Mouse (Mus musculus) midbrain, embryonic 13.5 days (tissue): Measurements from ENCODE around the gene Scand1. TPM values are rescaled to one million over a fixed set of nuclear protein-coding genes. Genes with fewer than 3 reads are reported as not detected.

ENCODE experiments used
- ATAC-seq: fragments of 200-750 bp; cut with Nextera tagmentation; 2 replicates; pipeline ENCODE4 v1.8.0; 2017; ENCODE audit warnings: mild to moderate bottlenecking, moderate TSS enrichment, moderate library complexity
- H3K27ac ChIP-seq: fragments of 300-500 bp; sonication (generic); 2 replicates; pipeline ENCODE4 v1.5.1; 2015; ENCODE audit warnings: inconsistent platforms, mild to moderate bottlenecking, moderate library complexity
- H3K27me3 ChIP-seq: fragments of 300-500 bp; sonication (generic); 2 replicates; pipeline ENCODE4 v1.6.1; 2015; ENCODE audit warnings: mild to moderate bottlenecking, inconsistent platforms
- H3K36me3 ChIP-seq: fragments of 300-500 bp; sonication (generic); 2 replicates; pipeline ENCODE4 v1.6.1; 2015; ENCODE audit warnings: mild to moderate bottlenecking, inconsistent platforms
- H3K4me1 ChIP-seq: fragments of 300-500 bp; sonication (generic); replicated peaks from 2 replicates; pipeline ENCODE4 v1.6.1; 2015; ENCODE audit warnings: inconsistent platforms
- H3K4me2 ChIP-seq: fragments of 300-500 bp; sonication (generic); replicated peaks from 2 replicates; pipeline ENCODE4 v1.6.1; 2015; ENCODE audit warnings: moderate library complexity, mild to moderate bottlenecking, inconsistent platforms
- H3K4me3 ChIP-seq: fragments of 300-500 bp; sonication (generic); replicated peaks from 2 replicates; pipeline ENCODE4 v1.5.1; 2015; ENCODE audit warnings: mild to moderate bottlenecking, inconsistent platforms
- H3K9ac ChIP-seq: fragments of 300-500 bp; sonication (generic); replicated peaks from 2 replicates; pipeline ENCODE4 v1.6.1; 2015; ENCODE audit warnings: mild to moderate bottlenecking, inconsistent platforms
- H3K9me3 ChIP-seq: fragments of 300-500 bp; sonication (generic); 2 replicates; pipeline ENCODE4 v1.6.1; 2016; ENCODE audit warnings: mild to moderate bottlenecking, inconsistent platforms
- WGBS: fragments of 180-500 bp; shearing (Covaris S2); methylation state at CpG from one replicate; pipeline ENCODE4 v1.1.7; 2015; 5-methylcytosine and 5-hydroxymethylcytosine counted together
- polyA plus RNA-seq: library from polyadenylated mRNA; unstranded; fragments of >200 nt; fragmentation: Nextera tagmentation; extraction: Ambion mirVana; gene quantifications from 2 replicates; pipeline ENCODE4 v1.2.1, GENCODE M21; 2015

Gene Scand1
- 82.2 and 99.1 TPM in 2 replicates for polyA plus RNA-seq

- Histone ChIP-seq H3K9me3 (no peaks in the 10 kb centered on the region), H3K4me1 (peaks cover 17% of the 10 kb centered on the region), H3K9ac (peak within 1 kb of the TSS; percentile 96), H3K4me3 (peak within 1 kb of the TSS; percentile 92), H3K36me3 (peaks cover 9% of the 10 kb centered on the region; the same call in 1 of the 2 replicates), H3K27ac (peak within 1 kb of the TSS; percentile 98), H3K4me2 (peak within 1 kb of the TSS; percentile 86), H3K27me3 (no peaks in the 10 kb centered on the region)
- peak; percentile 95 for ATAC-seq
- 0% methylated on average over 49 of the region's 49 CpGs for WGBS
Observed at GRCm38 (mm10) chr2:156312297-156312897, at the start of gene Scand1, which contains the start of gene Cnbd2. Gene Scand1 (minus strand): TSS chr2:156312704. Gene Cnbd2 (plus strand): TSS chr2:156312299.

DNA sequence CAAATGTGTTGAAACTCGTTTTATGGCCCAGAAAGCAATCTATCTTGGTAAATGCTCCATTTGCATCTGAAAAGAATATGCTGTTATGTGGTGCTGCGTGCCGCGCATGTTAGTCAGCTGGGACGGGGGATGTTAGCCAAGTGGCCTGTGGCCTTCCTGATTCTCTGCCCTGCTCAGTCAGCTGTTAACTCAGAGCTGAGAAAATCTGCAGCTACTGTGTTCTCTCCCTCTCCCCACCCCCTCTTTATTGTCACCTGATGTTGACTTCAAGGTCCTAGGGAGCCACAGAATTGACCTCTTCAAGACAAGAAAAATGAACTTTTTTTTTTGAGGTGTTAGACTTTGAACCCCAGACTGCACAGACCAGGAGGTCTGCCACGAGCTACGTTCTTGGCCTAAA, 43.5 kb upstream of the Scand1 start:
- 48% methylated on average over 7 of the region's 7 CpGs for WGBS
- no peaks in the 10 kb centered on the region for H3K27me3 ChIP-seq
- no peaks in the 10 kb centered on the region for H3K36me3 ChIP-seq
- H3K4me2 ChIP-seq, result no peak overlapping the region
- H3K27ac ChIP-seq, result no peak overlapping the region
- no peaks in the 10 kb centered on the region for H3K9me3 ChIP-seq
- no peak for ATAC-seq
- no peak overlapping the region for H3K4me3 ChIP-seq
- no peak overlapping the region for H3K9ac ChIP-seq
- H3K4me1 ChIP-seq, result peaks cover 12% of the 10 kb centered on the region; the same call in 1 of the 2 replicates

DNA sequence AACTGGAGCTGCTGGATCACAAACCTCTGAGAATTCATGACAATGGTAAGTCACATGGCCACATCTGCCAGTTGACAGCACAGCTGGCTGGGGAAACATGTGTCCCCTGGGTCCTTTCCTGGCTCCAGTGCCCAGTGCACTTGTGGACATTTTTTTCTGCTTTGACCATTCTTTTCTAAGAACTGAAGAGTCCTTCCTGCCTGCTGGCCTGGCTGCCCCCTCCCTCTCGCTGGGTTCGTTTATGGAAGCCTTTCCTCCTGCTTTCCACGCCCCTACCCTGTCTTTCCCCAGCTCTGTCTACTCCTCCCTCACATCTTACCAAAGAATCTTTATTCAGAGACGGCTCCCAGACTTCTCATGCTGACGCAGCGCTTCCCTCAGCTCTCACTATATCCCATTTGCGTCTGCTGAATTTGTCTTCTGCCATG, 40.8 kb upstream of the Scand1 start:
- 55% methylated on average over 7 of the region's 7 CpGs for WGBS
- Histone ChIP-seq H3K9me3 (no peaks in the 10 kb centered on the region), H3K4me2 (no peak overlapping the region), H3K27ac (no peak overlapping the region), H3K36me3 (no peaks in the 10 kb centered on the region), H3K27me3 (no peaks in the 10 kb centered on the region), H3K4me3 (no peak overlapping the region), H3K4me1 (peaks cover 12% of the 10 kb centered on the region; the same call in 1 of the 2 replicates), H3K9ac (no peak overlapping the region)
- no peak for ATAC-seq

- H3K36me3 ChIP-seq, result no peaks in the 10 kb centered on the region
- WGBS, result 80% methylated on average over 8 of the region's 8 CpGs
- H3K27me3 ChIP-seq, result no peaks in the 10 kb centered on the region
- no peak overlapping the region for H3K27ac ChIP-seq
- no peak for ATAC-seq
- no peak overlapping the region for H3K4me3 ChIP-seq
- H3K9ac ChIP-seq, result no peak overlapping the region
- H3K4me2 ChIP-seq, result no peak overlapping the region
- peaks cover 12% of the 10 kb centered on the region; the same call in 1 of the 2 replicates for H3K4me1 ChIP-seq
- H3K9me3 ChIP-seq, result no peaks in the 10 kb centered on the region
Observed at GRCm38 (mm10) chr2:156352413-156353165, 40.1 kb upstream of the Scand1 start.

DNA sequence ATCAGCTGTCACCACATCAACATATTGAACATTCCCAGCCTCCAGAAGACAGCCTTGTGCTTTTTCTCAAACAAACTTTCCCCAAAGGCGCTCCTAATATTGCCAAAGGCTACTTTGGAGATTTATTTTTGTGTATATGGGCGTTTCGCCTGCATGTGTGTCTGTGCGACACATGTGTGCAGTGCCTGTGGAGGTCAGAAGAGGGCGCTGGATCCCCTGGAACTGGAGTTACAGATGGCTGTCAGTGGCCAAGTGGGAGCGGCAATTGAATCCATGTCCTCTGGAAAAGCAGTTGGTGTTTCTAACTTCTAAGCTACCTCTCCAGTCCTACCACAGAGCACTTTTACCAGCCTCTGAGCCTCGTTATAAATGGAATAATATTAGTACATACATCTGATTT, 38.7 kb upstream of the Scand1 start:
- no peak overlapping the region for H3K4me3 ChIP-seq
- no peak overlapping the region for H3K27ac ChIP-seq
- WGBS, result 87% methylated on average over 7 of the region's 7 CpGs
- no peaks in the 10 kb centered on the region for H3K27me3 ChIP-seq
- no peak for ATAC-seq
- H3K36me3 ChIP-seq, result no peaks in the 10 kb centered on the region
- no peak overlapping the region for H3K9ac ChIP-seq
- no peaks in the 10 kb centered on the region for H3K9me3 ChIP-seq
- no peak overlapping the region for H3K4me2 ChIP-seq
- H3K4me1 ChIP-seq, result peaks cover 11% of the 10 kb centered on the region; the same call in 1 of the 2 replicates

- no peaks in the 10 kb centered on the region for H3K27me3 ChIP-seq
- H3K27ac ChIP-seq, result no peak overlapping the region
- H3K4me2 ChIP-seq, result no peak overlapping the region
- no peaks in the 10 kb centered on the region for H3K36me3 ChIP-seq
- no peaks in the 10 kb centered on the region for H3K9me3 ChIP-seq
- WGBS, result 89% methylated on average over 4 of the region's 4 CpGs
- H3K4me3 ChIP-seq, result no peak overlapping the region
- no peak overlapping the region for H3K9ac ChIP-seq
- H3K4me1 ChIP-seq, result peaks cover 7% of the 10 kb centered on the region; the same call in 1 of the 2 replicates
- ATAC-seq, result no peak
Observed at GRCm38 (mm10) chr2:156349286-156349848, 36.9 kb upstream of the Scand1 start.

DNA sequence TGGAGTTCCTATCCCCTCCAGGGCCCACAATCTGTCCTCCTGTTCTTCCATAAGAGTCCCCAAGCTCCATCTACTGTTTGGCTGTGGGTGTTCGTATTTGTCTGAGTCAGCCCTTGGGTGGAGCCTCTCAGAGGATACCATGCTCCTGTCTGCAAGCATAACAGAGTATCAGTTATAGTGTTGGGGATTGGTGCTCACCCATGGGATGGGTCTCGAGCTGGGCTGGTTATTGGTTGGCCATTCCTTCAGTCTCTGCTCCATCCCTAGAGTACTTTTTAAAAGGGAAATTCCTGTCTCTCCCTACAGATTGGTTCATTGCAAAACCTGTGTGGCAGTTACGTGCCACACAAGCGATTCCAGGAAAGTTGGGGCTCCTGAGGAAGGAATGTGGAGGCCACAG, 36.3 kb upstream of the Scand1 start:
- 88% methylated on average over 4 of the region's 4 CpGs for WGBS
- Histone ChIP-seq H3K27ac (no peak overlapping the region), H3K4me3 (no peak overlapping the region), H3K4me1 (peaks cover 7% of the 10 kb centered on the region; the same call in 1 of the 2 replicates), H3K9me3 (no peaks in the 10 kb centered on the region), H3K4me2 (no peak overlapping the region), H3K36me3 (no peaks in the 10 kb centered on the region), H3K27me3 (no peaks in the 10 kb centered on the region), H3K9ac (no peak overlapping the region)
- ATAC-seq, result no peak

- peaks cover 3% of the 10 kb centered on the region; the same call in 1 of the 2 replicates for H3K4me1 ChIP-seq
- H3K4me2 ChIP-seq, result no peak overlapping the region
- no peaks in the 10 kb centered on the region for H3K36me3 ChIP-seq
- no peak overlapping the region for H3K9ac ChIP-seq
- no peak overlapping the region for H3K4me3 ChIP-seq
- H3K9me3 ChIP-seq, result no peaks in the 10 kb centered on the region
- ATAC-seq, result no peak
- H3K27ac ChIP-seq, result no peak overlapping the region
- 56% methylated on average over 12 of the region's 12 CpGs for WGBS
- no peaks in the 10 kb centered on the region for H3K27me3 ChIP-seq
Observed at GRCm38 (mm10) chr2:156344775-156345532, 32.5 kb upstream of the Scand1 start.

GRCm38 (mm10) chr2:156340078-156340477, 27.6 kb upstream of the Scand1 start:
- WGBS, result 88% methylated on average over 4 of the region's 4 CpGs
- Histone ChIP-seq H3K36me3 (no peaks in the 10 kb centered on the region), H3K4me1 (peaks cover 3% of the 10 kb centered on the region; the same call in 1 of the 2 replicates), H3K4me2 (no peak overlapping the region), H3K9ac (no peak overlapping the region), H3K4me3 (no peak overlapping the region), H3K9me3 (no peaks in the 10 kb centered on the region), H3K27me3 (no peaks in the 10 kb centered on the region), H3K27ac (no peak overlapping the region)
- no peak for ATAC-seq

GRCm38 (mm10) chr2:156331446-156331965, 19.0 kb upstream of the Scand1 start:
- 85% methylated on average over 7 of the region's 7 CpGs for WGBS
- Histone ChIP-seq H3K9ac (no peak overlapping the region), H3K4me2 (no peak overlapping the region)

DNA sequence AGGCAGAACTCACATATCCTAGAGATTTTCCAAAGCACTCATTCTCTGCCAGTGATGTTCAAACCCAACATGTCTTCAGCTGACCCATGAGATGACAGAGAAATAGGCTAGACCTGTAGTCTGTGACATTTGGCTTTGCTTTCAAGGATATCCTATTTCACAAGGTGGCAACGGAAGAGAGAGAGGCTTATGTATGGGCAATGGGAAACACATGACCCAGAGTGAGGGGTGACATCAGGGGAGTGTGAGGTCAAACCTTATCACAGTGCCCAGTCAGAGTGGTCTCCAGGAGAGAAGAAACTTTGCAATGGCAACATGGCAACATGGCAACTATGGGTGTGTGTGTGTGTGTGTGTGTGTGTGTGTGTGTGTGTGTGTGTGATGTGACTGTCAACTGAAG, 18.2 kb upstream of the Scand1 start:
- ATAC-seq, result no peak
- WGBS, result 68% methylated on average over 1 of the region's 1 CpGs
- H3K9ac ChIP-seq, result no peak overlapping the region
- H3K9me3 ChIP-seq, result no peaks in the 10 kb centered on the region
- no peaks in the 10 kb centered on the region for H3K27me3 ChIP-seq
- no peak overlapping the region for H3K27ac ChIP-seq
- H3K4me2 ChIP-seq, result no peak overlapping the region
- H3K4me1 ChIP-seq, result no peaks in the 10 kb centered on the region
- no peaks in the 10 kb centered on the region for H3K36me3 ChIP-seq
- H3K4me3 ChIP-seq, result no peak overlapping the region

More at GRCm38 (mm10) chr2:156331446-156331965, 19.0 kb upstream of the Scand1 start:
- no peaks in the 10 kb centered on the region for H3K9me3 ChIP-seq
- ATAC-seq, result no peak
- no peak overlapping the region for H3K27ac ChIP-seq
- H3K27me3 ChIP-seq, result no peaks in the 10 kb centered on the region
- H3K4me3 ChIP-seq, result no peak overlapping the region
- H3K4me1 ChIP-seq, result no peaks in the 10 kb centered on the region
- H3K36me3 ChIP-seq, result no peaks in the 10 kb centered on the region
